Mouse (Mus musculus): ENCODE measurements around the gene Dohh. TPM values are rescaled to one million over a fixed set of nuclear protein-coding genes. Genes with fewer than 3 reads are reported as not detected.

Gene Dohh
- polyA plus RNA-seq, 1 experiment from 2014 or later, result 55.2 TPM

DNA sequence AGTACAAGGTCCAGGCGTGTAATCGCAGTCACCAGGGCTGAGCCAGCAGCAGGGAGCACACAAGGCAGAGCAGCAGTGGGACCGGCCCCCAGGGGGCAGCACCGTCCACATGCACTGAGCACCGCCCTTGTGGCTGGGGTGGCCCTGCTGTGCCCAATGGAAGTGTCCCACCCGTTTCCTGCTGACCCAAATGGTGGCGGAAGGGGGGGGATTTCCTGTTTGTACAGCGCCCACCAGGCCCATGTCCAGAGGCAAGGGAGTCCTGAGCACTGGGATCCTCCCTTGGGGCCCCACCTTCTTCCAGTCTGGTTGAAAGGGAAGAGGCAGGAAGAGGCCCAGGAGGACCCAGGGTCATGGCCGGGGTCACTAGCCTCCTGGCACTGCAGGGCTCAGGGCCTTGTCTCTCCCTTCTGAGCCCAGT lies 24.7 kb downstream of the Dohh start:
- TF ChIP-seq CTCF (IDR thresholded peaks at IDR 0.05) (peak; percentile 99), EP300 (IDR thresholded peaks at IDR 0.05) (peak; percentile 96)
- ATAC-seq (peak; percentile 73), DNase-seq (ENCODE audit: low spot score) (peak; percentile 92)
- peaks cover 45% of the 10 kb centered on the region for H3K4me1 ChIP-seq (ENCODE audit: insufficient read depth, low read depth, low read length)
- H3K36me3 ChIP-seq (ENCODE audit: insufficient read depth, low read length), result peaks cover 10% of the 10 kb centered on the region; the same call in 1 of the 2 replicates
- H3K4me2 ChIP-seq (replicated peaks; ENCODE audit: low read depth, low read length), result peak overlapping the region; percentile 22; the same call in 1 of the 2 replicates
- no peaks in the 10 kb centered on the region for H3K27me3 ChIP-seq (replicated peaks; ENCODE audit: insufficient read depth, low read length)
- no peaks in the 10 kb centered on the region for H3K9me3 ChIP-seq (ENCODE audit: low read length)
- WGBS, result 20% methylated on average over 9 of the region's 9 CpGs
- H3K9ac ChIP-seq (replicated peaks; ENCODE audit: low read depth), result no peak overlapping the region
- H3K27ac ChIP-seq (ENCODE audit: low read length), result peak overlapping the region; percentile 81
- H3K4me3 ChIP-seq (ENCODE audit: low read depth, low read length), result no peak overlapping the region

DNA sequence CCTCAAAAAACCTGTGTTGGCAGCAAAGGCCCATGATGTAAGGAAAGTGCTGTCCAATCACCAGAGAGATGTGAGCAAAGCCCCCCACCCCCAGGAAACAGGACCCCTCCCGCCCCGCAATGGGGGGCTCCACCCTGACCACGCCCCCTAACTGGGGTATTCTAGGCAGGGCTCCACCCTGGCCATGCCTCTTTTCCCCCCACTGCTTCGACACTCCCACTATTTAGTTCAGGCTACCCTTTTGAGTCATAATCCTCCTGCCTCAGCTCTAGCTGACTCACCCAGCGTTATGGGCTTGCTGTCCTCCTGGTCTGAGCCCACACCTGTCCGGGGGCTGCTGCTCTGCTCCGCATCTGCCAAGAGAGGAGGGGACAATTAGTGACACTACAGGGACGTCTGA lies 25.1 kb downstream of the Dohh start:
- no peaks in the 10 kb centered on the region for H3K27me3 ChIP-seq (replicated peaks; ENCODE audit: insufficient read depth, low read length)
- H3K9ac ChIP-seq (replicated peaks; ENCODE audit: low read depth), result no peak overlapping the region
- peak overlapping the region; percentile 81 for H3K27ac ChIP-seq (ENCODE audit: low read length)
- H3K4me1 ChIP-seq (ENCODE audit: insufficient read depth, low read depth, low read length), result peaks cover 49% of the 10 kb centered on the region
- DNase-seq (ENCODE audit: low spot score) (no peak), ATAC-seq (peak; percentile 4; the same call in 1 of the 2 replicates)
- peak overlapping the region; percentile 22; the same call in 1 of the 2 replicates for H3K4me2 ChIP-seq (replicated peaks; ENCODE audit: low read depth, low read length)
- H3K4me3 ChIP-seq (ENCODE audit: low read depth, low read length), result no peak overlapping the region
- no peaks in the 10 kb centered on the region for H3K9me3 ChIP-seq (ENCODE audit: low read length)
- TF ChIP-seq EP300 (IDR thresholded peaks at IDR 0.05), result no peak
- TF ChIP-seq CTCF (IDR thresholded peaks at IDR 0.05), result no peak
- 33% methylated on average over 7 of the region's 8 CpGs for WGBS
- peaks cover 5% of the 10 kb centered on the region; the same call in 1 of the 2 replicates for H3K36me3 ChIP-seq (ENCODE audit: insufficient read depth, low read length)

GRCm38 (mm10) chr10:81410350-81410749 lies 26.1 kb downstream of the Dohh start:
- Histone ChIP-seq H3K4me2 (replicated peaks; ENCODE audit: low read depth, low read length) (peak overlapping the region; percentile 22; the same call in 1 of the 2 replicates), H3K27me3 (replicated peaks; ENCODE audit: insufficient read depth, low read length) (no peaks in the 10 kb centered on the region), H3K36me3 (ENCODE audit: insufficient read depth, low read length) (no peaks in the 10 kb centered on the region), H3K4me3 (ENCODE audit: low read depth, low read length) (no peak overlapping the region), H3K27ac (ENCODE audit: low read length) (peak overlapping the region; percentile 81; the same call in 1 of the 2 replicates), H3K9me3 (ENCODE audit: low read length) (no peaks in the 10 kb centered on the region), H3K4me1 (ENCODE audit: insufficient read depth, low read depth, low read length) (peaks cover 60% of the 10 kb centered on the region), H3K9ac (replicated peaks; ENCODE audit: low read depth) (no peak overlapping the region)
- peak; percentile 20 for DNase-seq (ENCODE audit: low spot score)
- no peak for ATAC-seq
- no peak for TF ChIP-seq EP300 (IDR thresholded peaks at IDR 0.05)
- 36% methylated on average over 4 of the region's 4 CpGs for WGBS

DNA sequence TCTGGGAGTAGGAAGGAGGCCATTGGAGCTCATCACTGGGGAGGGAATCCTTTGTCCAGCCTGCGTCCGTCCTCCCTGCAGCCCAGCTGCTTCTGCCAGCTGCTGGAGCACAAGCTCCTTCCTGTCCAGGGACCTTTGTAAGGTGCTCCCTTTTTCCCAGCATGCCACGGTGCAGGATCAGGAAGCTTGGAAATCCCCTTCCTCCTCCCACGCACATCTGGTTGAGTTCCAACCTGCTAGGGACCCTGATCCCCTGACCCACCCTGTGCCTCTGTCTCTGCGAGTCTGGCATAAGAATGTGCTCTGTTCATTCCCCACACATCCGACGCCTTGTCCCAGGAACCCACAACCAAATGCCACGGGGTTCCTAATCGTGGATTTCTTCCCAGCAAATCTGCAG lies 26.8 kb downstream of the Dohh start:
- H3K9ac ChIP-seq (replicated peaks; ENCODE audit: low read depth), result no peak overlapping the region
- no peak overlapping the region for H3K4me3 ChIP-seq (ENCODE audit: low read depth, low read length)

GRCm38 (mm10) chr10:81411471-81412400 lies 27.5 kb downstream of the Dohh start:
- peak; percentile 11 for ATAC-seq
- Histone ChIP-seq H3K27ac (ENCODE audit: low read length) (peak overlapping the region; percentile 89), H3K4me1 (ENCODE audit: insufficient read depth, low read depth, low read length) (peaks cover 66% of the 10 kb centered on the region), H3K4me3 (ENCODE audit: low read depth, low read length) (no peak overlapping the region), H3K9me3 (ENCODE audit: low read length) (no peaks in the 10 kb centered on the region), H3K36me3 (ENCODE audit: insufficient read depth, low read length) (no peaks in the 10 kb centered on the region), H3K27me3 (replicated peaks; ENCODE audit: insufficient read depth, low read length) (no peaks in the 10 kb centered on the region), H3K4me2 (replicated peaks; ENCODE audit: low read depth, low read length) (peak overlapping the region; percentile 33), H3K9ac (replicated peaks; ENCODE audit: low read depth) (no peak overlapping the region)
- peak; percentile 76 for DNase-seq (ENCODE audit: low spot score)
- WGBS, result 23% methylated on average over 16 of the region's 18 CpGs
- no peak for TF ChIP-seq CTCF (IDR thresholded peaks at IDR 0.05)
- TF ChIP-seq EP300 (IDR thresholded peaks at IDR 0.05), result 0 out of 2 replicates have a peak, but pooled peaks have one; percentile 6

More for the DNA sequence above, 26.8 kb downstream of the Dohh start:
- TF ChIP-seq CTCF (IDR thresholded peaks at IDR 0.05) (no peak), EP300 (IDR thresholded peaks at IDR 0.05) (no peak)
- WGBS, result 44% methylated on average over 9 of the region's 9 CpGs
- Histone ChIP-seq H3K27me3 (replicated peaks; ENCODE audit: insufficient read depth, low read length) (no peaks in the 10 kb centered on the region), H3K4me1 (ENCODE audit: insufficient read depth, low read depth, low read length) (peaks cover 63% of the 10 kb centered on the region), H3K4me2 (replicated peaks; ENCODE audit: low read depth, low read length) (no peak overlapping the region), H3K36me3 (ENCODE audit: insufficient read depth, low read length) (no peaks in the 10 kb centered on the region), H3K27ac (ENCODE audit: low read length) (peak overlapping the region; percentile 89), H3K9me3 (ENCODE audit: low read length) (no peaks in the 10 kb centered on the region)
- DNase-seq (ENCODE audit: low spot score) (peak; percentile 24), ATAC-seq (no peak)

DNA sequence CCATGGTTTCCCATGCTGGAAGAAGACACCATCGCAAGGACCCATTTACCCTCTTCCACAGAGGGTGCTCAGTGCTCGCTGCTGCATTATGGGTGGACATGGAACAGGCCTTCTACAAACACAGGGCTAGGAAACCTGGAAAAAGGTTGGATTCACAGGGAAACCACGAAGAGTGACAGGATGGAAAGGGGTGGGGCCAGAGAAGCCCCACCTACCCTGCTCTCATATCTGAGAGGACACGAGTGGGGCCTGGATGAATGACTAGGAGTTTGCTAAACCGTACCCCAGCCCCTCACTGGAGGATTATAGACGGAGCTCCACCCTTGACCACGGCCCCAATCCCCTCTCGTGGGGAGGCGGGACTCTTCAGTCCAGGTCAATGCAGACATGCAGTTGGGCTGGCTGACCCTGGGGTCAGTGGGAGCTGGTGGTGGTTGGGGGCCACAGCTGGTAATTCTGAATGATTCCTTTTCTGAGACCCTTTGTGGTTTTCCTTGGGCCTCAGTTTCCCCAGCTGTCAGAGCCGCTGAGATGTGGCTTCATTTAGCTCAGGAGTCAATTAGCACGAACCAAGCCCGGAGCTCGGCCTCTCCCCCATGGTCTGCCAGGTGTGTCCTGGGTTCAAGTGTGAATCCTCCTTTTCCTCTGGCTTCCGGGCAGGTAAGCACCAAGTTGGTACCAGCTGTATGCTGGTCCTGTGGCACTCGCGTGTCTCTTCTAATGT lies 28.5 kb downstream of the Dohh start:
- WGBS, result 62% methylated on average over 16 of the region's 16 CpGs
- Histone ChIP-seq H3K4me3 (ENCODE audit: low read depth, low read length) (no peak overlapping the region), H3K9me3 (ENCODE audit: low read length) (no peaks in the 10 kb centered on the region), H3K27me3 (replicated peaks; ENCODE audit: insufficient read depth, low read length) (no peaks in the 10 kb centered on the region), H3K36me3 (ENCODE audit: insufficient read depth, low read length) (no peaks in the 10 kb centered on the region), H3K27ac (ENCODE audit: low read length) (peak overlapping the region; percentile 89), H3K9ac (replicated peaks; ENCODE audit: low read depth) (no peak overlapping the region), H3K4me1 (ENCODE audit: insufficient read depth, low read depth, low read length) (peaks cover 68% of the 10 kb centered on the region), H3K4me2 (replicated peaks; ENCODE audit: low read depth, low read length) (no peak overlapping the region)
- 0 out of 2 replicates have a peak, but pooled peaks have one; percentile 7 for TF ChIP-seq EP300 (IDR thresholded peaks at IDR 0.05)
- TF ChIP-seq CTCF (IDR thresholded peaks at IDR 0.05), result no peak
- DNase-seq (ENCODE audit: low spot score), result peak; percentile 26
- no peak for ATAC-seq
